Mouse (Mus musculus): Measurements from ENCODE around the gene Fam83d. TPM values are rescaled to one million over a fixed set of nuclear protein-coding genes. Genes with fewer than 3 reads are reported as not detected.

The Fam83d gene
- polyA plus RNA-seq, 1 experiment from 2014 or later, result 45.4 TPM

DNA sequence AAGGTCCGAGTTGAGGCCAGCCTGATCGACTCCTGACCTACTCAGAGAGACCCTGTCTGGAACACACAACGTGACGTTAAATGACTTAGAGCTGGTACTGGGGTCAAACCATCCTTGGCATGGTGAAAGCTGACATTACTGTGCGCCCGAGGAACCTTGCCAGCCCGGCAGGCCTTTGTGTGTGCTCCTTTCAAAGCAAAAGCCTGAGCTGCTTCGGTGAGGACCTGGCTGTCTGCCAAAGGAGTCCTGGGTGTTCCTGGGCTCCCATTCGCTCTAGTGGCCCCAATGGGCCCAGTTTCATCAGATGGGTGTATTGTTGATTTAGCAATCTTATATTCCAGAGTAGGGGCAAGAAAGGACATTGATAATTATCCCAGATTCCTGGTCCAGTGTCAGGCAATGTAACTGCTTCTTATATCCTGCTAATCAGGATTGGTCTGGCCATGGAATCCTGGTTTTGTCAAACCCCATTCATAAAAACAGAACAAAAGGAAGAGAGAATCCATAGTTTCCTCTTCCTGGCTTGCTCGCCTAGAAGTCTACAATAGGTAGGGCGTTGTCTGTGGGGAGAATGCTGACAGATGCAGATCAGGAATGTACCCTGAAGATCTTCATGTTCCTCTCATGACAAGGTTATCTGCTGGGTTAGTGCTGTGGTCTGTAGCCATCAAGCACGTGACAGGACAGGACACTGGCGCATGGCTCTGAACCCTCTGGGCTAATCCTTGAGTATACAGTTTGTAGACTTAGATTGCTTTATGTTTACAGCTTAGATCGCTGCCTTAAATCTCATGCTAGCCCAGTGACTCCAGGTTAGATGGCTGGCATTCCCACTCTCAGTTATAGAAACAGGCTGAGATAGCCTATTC is 19.3 kb downstream of the Fam83d start:
- Histone ChIP-seq H3K9me3 (no peaks in the 10 kb centered on the region), H3K9ac (no peak overlapping the region), H3K27me3 (replicated peaks) (no peaks in the 10 kb centered on the region), H3K4me3 (replicated peaks) (no peak overlapping the region), H3K36me3 (peaks cover 22% of the 10 kb centered on the region), H3K27ac (no peak overlapping the region), H3K4me1 (replicated peaks) (no peaks in the 10 kb centered on the region), H3K4me2 (replicated peaks) (no peak overlapping the region)
- ATAC-seq, result no peak
- 77% methylated on average over 14 of the region's 14 CpGs for WGBS

GRCm38 (mm10) chr2:158794494-158795004 is 26.7 kb downstream of the Fam83d start, which contains the start of gene Dhx35:
TSS of gene Dhx35 (plus strand) at chr2:158794807.
- no peaks in the 10 kb centered on the region for H3K27me3 ChIP-seq (replicated peaks)
- H3K9me3 ChIP-seq, result no peaks in the 10 kb centered on the region
- H3K27ac ChIP-seq, result peak within 1 kb of the TSS; percentile 82
- peak within 1 kb of the TSS; percentile 75 for H3K4me2 ChIP-seq (replicated peaks)
- ATAC-seq, result peak; percentile 99
- H3K4me1 ChIP-seq (replicated peaks), result peaks cover 9% of the 10 kb centered on the region
- H3K4me3 ChIP-seq (replicated peaks), result peak within 1 kb of the TSS; percentile 64
- 0% methylated on average over 33 of the region's 33 CpGs for WGBS
- peak within 1 kb of the TSS; percentile 66 for H3K9ac ChIP-seq
- H3K36me3 ChIP-seq, result no peaks in the 10 kb centered on the region

- Histone ChIP-seq H3K4me2 (replicated peaks) (peak overlapping the region; percentile 75), H3K4me1 (replicated peaks) (peaks cover 9% of the 10 kb centered on the region), H3K27me3 (replicated peaks) (no peaks in the 10 kb centered on the region), H3K36me3 (no peaks in the 10 kb centered on the region; the same call in 1 of the 2 replicates), H3K27ac (peak overlapping the region; percentile 66), H3K9ac (peak overlapping the region; percentile 66), H3K9me3 (no peaks in the 10 kb centered on the region), H3K4me3 (replicated peaks) (peak overlapping the region; percentile 64)
- no peak for ATAC-seq
- WGBS, result 6% methylated on average over 15 of the region's 15 CpGs
These were observed 27.1 kb downstream of the Fam83d start for GRCm38 (mm10) chr2:158795043-158795442.

DNA sequence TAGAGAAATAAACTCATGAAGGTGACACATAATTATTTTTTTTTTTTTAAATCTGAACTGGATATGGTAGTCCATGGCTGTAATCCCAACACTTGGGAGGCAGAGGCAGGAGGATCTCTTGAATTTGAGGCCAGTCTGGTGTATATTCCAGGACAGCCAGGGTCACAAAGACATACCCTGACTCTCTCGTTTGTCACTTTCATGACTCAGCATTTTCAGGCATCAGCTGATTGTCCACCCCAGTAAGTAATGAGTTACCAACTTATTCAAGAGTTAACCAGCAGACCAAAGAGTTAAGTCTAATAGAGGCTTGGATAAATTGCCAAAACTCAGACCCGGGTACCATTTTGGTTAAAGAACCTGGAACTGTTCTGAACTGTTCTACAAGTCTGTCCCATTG is 28.0 kb downstream of the Fam83d start:
- peaks cover 3% of the 10 kb centered on the region; the same call in 1 of the 2 replicates for H3K36me3 ChIP-seq
- WGBS, result 89% methylated on average over 2 of the region's 2 CpGs
- H3K9me3 ChIP-seq, result no peaks in the 10 kb centered on the region
- H3K4me3 ChIP-seq (replicated peaks), result no peak overlapping the region
- no peaks in the 10 kb centered on the region for H3K27me3 ChIP-seq (replicated peaks)
- H3K4me1 ChIP-seq (replicated peaks), result peaks cover 9% of the 10 kb centered on the region
- H3K27ac ChIP-seq, result no peak overlapping the region
- H3K9ac ChIP-seq, result no peak overlapping the region
- no peak overlapping the region for H3K4me2 ChIP-seq (replicated peaks)
- no peak for ATAC-seq

DNA sequence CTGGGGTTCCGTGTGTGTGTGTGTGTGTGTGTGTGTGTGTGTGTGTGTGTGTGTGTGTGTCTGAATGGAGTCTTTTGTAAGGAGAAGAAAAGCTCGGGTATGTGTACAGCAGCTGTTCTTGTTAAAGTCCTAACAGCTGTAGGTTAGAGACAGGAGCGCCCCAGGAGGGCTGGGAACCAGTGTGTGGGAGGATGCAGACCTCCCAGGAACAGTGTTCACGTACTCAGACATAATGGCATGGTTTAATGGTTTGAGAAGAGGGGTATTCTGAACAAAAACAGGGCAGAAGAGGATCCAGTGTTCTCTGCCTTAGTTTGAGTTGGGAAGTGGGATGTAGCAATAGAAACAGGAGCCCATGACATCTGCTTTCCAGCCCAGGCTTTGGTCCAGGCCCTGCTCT is 31.4 kb downstream of the Fam83d start:
- no peak overlapping the region for H3K4me3 ChIP-seq (replicated peaks)
- H3K27me3 ChIP-seq (replicated peaks), result no peaks in the 10 kb centered on the region
- H3K27ac ChIP-seq, result no peak overlapping the region
- H3K9ac ChIP-seq, result no peak overlapping the region
- WGBS, result 65% methylated on average over 4 of the region's 4 CpGs
- H3K36me3 ChIP-seq, result peaks cover 7% of the 10 kb centered on the region; the same call in 1 of the 2 replicates
- no peak for ATAC-seq
- H3K4me2 ChIP-seq (replicated peaks), result no peak overlapping the region
- 0 out of 2 replicates have a peak, but pooled peaks cover 3% of the 10 kb centered on the region for H3K4me1 ChIP-seq (replicated peaks)
- H3K9me3 ChIP-seq, result no peaks in the 10 kb centered on the region

DNA sequence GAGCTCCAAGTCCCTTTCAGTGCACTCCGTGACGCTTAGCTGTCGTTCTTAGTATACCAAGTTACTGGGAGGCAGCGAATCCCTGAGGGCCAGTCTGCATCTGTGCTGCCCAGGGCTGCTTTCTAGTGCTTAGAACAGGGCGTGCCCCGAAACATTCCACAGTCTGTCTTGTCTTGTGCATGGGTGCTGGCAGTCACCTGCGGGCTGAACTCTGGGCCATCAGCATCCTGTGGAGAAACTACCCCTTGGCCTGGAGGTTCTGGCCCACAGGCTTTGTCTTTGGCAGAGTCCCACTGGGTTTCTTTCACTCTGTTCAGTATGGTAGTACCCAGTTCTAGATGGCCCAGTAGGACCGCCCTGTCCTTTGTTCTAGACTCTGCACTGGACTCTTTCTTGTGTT is 32.9 kb downstream of the Fam83d start:
- Histone ChIP-seq H3K36me3 (peaks cover 10% of the 10 kb centered on the region; the same call in 1 of the 2 replicates), H3K4me2 (replicated peaks) (no peak overlapping the region), H3K27me3 (replicated peaks) (no peaks in the 10 kb centered on the region), H3K4me3 (replicated peaks) (no peak overlapping the region), H3K9me3 (no peaks in the 10 kb centered on the region), H3K4me1 (replicated peaks) (no peaks in the 10 kb centered on the region), H3K27ac (no peak overlapping the region), H3K9ac (no peak overlapping the region)
- 96% methylated on average over 8 of the region's 8 CpGs for WGBS
- no peak for ATAC-seq

DNA sequence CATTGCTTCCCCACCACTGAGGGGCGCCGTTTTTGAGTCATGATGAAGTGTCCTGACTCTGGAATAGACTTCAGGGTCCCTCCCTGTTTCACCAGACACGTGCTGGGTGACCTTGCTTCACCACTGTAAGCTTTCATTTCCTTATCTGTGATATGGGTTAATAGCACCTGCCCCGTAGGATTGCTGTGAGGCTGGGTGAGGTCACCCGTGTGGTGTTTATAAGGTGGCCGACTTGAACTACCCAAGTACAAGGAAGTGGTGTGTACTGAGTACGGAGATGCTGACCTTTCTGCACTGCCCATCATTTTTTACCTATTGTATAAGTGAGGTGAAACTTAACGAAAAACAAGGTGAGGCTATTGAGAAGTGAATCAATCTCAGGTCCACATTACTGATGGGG is 35.7 kb downstream of the Fam83d start:
- H3K9ac ChIP-seq, result no peak overlapping the region
- no peaks in the 10 kb centered on the region for H3K9me3 ChIP-seq
- H3K27me3 ChIP-seq (replicated peaks), result no peaks in the 10 kb centered on the region
- H3K4me1 ChIP-seq (replicated peaks), result no peaks in the 10 kb centered on the region
- WGBS, result 74% methylated on average over 8 of the region's 8 CpGs
- H3K4me3 ChIP-seq (replicated peaks), result no peak overlapping the region
- ATAC-seq, result peak; percentile 80
- H3K36me3 ChIP-seq, result peaks cover 10% of the 10 kb centered on the region; the same call in 1 of the 2 replicates
- no peak overlapping the region for H3K27ac ChIP-seq
- H3K4me2 ChIP-seq (replicated peaks), result no peak overlapping the region

GRCm38 (mm10) chr2:158815686-158816085 is 47.8 kb downstream of the Fam83d start:
- Histone ChIP-seq H3K4me2 (replicated peaks) (no peak overlapping the region), H3K27ac (no peak overlapping the region), H3K4me3 (replicated peaks) (no peak overlapping the region), H3K9ac (no peak overlapping the region), H3K36me3 (peaks cover 10% of the 10 kb centered on the region), H3K27me3 (replicated peaks) (no peaks in the 10 kb centered on the region), H3K9me3 (no peaks in the 10 kb centered on the region), H3K4me1 (replicated peaks) (no peaks in the 10 kb centered on the region)
- ATAC-seq, result no peak

- no peak for ATAC-seq
- H3K9ac ChIP-seq, result no peak overlapping the region
- no peak overlapping the region for H3K4me3 ChIP-seq (replicated peaks)
- H3K4me2 ChIP-seq (replicated peaks), result no peak overlapping the region
- 92% methylated on average over 4 of the region's 4 CpGs for WGBS
- H3K27ac ChIP-seq, result no peak overlapping the region
- H3K4me1 ChIP-seq (replicated peaks), result no peaks in the 10 kb centered on the region
- H3K36me3 ChIP-seq, result peaks cover 10% of the 10 kb centered on the region
- no peaks in the 10 kb centered on the region for H3K9me3 ChIP-seq
- no peaks in the 10 kb centered on the region for H3K27me3 ChIP-seq (replicated peaks)
These were observed 48.3 kb downstream of the Fam83d start for GRCm38 (mm10) chr2:158816239-158816638.

DNA sequence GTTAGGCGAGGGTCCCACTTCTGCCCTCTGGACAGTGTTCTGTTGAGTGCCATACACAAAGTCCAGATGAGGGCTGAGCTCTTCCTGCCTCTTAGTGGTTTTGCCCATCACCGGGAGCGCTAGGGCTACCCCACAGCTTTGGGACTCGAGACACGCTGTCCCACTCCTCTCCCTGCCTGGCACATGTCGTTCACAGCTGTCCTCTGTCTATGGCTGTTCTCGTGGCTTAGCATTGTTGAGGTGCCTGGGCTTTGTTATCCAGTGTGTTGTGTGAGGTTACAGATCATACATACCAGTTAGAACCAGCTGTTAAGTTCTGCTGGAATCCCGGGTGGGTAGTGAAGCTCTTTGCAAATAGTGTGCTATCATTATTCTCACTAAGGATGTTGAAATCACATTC is 49.8 kb downstream of the Fam83d start:
- no peaks in the 10 kb centered on the region for H3K27me3 ChIP-seq (replicated peaks)
- no peaks in the 10 kb centered on the region for H3K4me1 ChIP-seq (replicated peaks)
- peaks cover 10% of the 10 kb centered on the region for H3K36me3 ChIP-seq
- no peak for ATAC-seq
- no peaks in the 10 kb centered on the region for H3K9me3 ChIP-seq
- no peak overlapping the region for H3K9ac ChIP-seq
- no peak overlapping the region for H3K4me3 ChIP-seq (replicated peaks)
- 91% methylated on average over 8 of the region's 8 CpGs for WGBS
- H3K4me2 ChIP-seq (replicated peaks), result no peak overlapping the region
- H3K27ac ChIP-seq, result no peak overlapping the region

GRCm38 (mm10) chr2:158828124-158828523 is 60.2 kb downstream of the Fam83d start:
- Histone ChIP-seq H3K9ac (no peak overlapping the region), H3K4me1 (replicated peaks) (no peaks in the 10 kb centered on the region), H3K9me3 (no peaks in the 10 kb centered on the region), H3K27ac (no peak overlapping the region), H3K27me3 (replicated peaks) (no peaks in the 10 kb centered on the region), H3K36me3 (peaks cover 18% of the 10 kb centered on the region), H3K4me3 (replicated peaks) (no peak overlapping the region), H3K4me2 (replicated peaks) (no peak overlapping the region)
- WGBS, result 92% methylated on average over 2 of the region's 2 CpGs
- ATAC-seq, result no peak

DNA sequence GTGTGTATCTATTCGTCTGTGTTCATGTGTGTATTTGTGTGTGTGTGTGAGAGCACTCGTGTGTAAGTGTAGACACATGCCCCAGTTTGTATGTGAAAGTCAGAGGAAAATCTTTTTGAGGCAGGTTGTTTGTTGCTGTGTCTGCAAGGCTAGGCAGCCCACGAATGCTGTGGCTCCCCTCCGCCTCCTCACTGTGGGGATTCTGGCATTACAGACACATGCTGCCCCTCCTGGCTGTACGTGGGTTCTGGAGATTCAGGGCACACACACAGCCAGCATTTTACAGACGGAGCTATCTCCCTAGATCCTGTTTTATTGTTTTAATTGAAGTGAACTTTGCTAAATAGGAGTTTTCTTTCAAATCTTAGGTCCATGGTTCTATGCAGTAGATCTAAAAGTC is 61.9 kb downstream of the Fam83d start:
- Histone ChIP-seq H3K27me3 (replicated peaks) (no peaks in the 10 kb centered on the region), H3K27ac (no peak overlapping the region), H3K9ac (no peak overlapping the region), H3K4me1 (replicated peaks) (no peaks in the 10 kb centered on the region), H3K4me3 (replicated peaks) (no peak overlapping the region), H3K9me3 (no peaks in the 10 kb centered on the region), H3K36me3 (peaks cover 18% of the 10 kb centered on the region), H3K4me2 (replicated peaks) (no peak overlapping the region)
- no peak for ATAC-seq
- WGBS, result 76% methylated on average over 6 of the region's 6 CpGs

GRCm38 (mm10) chr2:158833221-158833620 is 65.3 kb downstream of the Fam83d start:
- peaks cover 24% of the 10 kb centered on the region for H3K36me3 ChIP-seq
- WGBS, result 80% methylated on average over 5 of the region's 5 CpGs

More at GRCm38 (mm10) chr2:158833221-158833620, 65.3 kb downstream of the Fam83d start:
- H3K4me2 ChIP-seq (replicated peaks), result no peak overlapping the region
- no peak overlapping the region for H3K4me3 ChIP-seq (replicated peaks)
- H3K27ac ChIP-seq, result no peak overlapping the region
- no peak overlapping the region for H3K9ac ChIP-seq
- H3K27me3 ChIP-seq (replicated peaks), result no peaks in the 10 kb centered on the region
- H3K4me1 ChIP-seq (replicated peaks), result no peaks in the 10 kb centered on the region
- no peak for ATAC-seq
- H3K9me3 ChIP-seq, result no peaks in the 10 kb centered on the region

Measured in intestine, embryonic 15.5 days (tissue).